Mouse (Mus musculus): ENCODE measurements at regions not wholly inside any gene's neighbourhood (a gene's known extent, or its start where the extent isn't known, plus 50 kb on each side); places are given as distances from the start of the nearest gene placed in this dataset.
"Not testable (repeated sequence)": the region's sequence is repeated elsewhere in the genome, so short reads cannot be mapped to it uniquely, and the experiment has no call there.

GRCm38 (mm10) chr2:166516261-166516660 is 197.4 kb downstream of the Prex1 start:
- H3K4me3 ChIP-seq, result no peak overlapping the region
- no peak overlapping the region for H3K4me2 ChIP-seq
- H3K27ac ChIP-seq, result no peak overlapping the region
- H3K4me1 ChIP-seq, result peaks cover 6% of the 10 kb centered on the region
- H3K9me3 ChIP-seq, result no peaks in the 10 kb centered on the region
- 50% methylated on average over 1 of the region's 1 CpGs for WGBS
- no peak overlapping the region for H3K9ac ChIP-seq
- no peaks in the 10 kb centered on the region for H3K36me3 ChIP-seq
- no peak for ATAC-seq (ENCODE audit: borderline replicate concordance, extremely low read depth, low FRiP score, low TSS enrichment)
- peaks cover 6% of the 10 kb centered on the region; the same call in 1 of the 2 replicates for H3K27me3 ChIP-seq

GRCm38 (mm10) chr2:166514664-166515063 is 199.0 kb downstream of the Prex1 start:
- Histone ChIP-seq H3K4me3 (no peak overlapping the region), H3K9me3 (no peaks in the 10 kb centered on the region), H3K36me3 (no peaks in the 10 kb centered on the region), H3K4me2 (no peak overlapping the region), H3K9ac (no peak overlapping the region), H3K27me3 (peaks cover 6% of the 10 kb centered on the region; the same call in 1 of the 2 replicates), H3K4me1 (peaks cover 6% of the 10 kb centered on the region), H3K27ac (no peak overlapping the region)
- WGBS, result 18% methylated on average over 8 of the region's 8 CpGs
- ATAC-seq (ENCODE audit: borderline replicate concordance, extremely low read depth, low FRiP score, low TSS enrichment), result no peak

DNA sequence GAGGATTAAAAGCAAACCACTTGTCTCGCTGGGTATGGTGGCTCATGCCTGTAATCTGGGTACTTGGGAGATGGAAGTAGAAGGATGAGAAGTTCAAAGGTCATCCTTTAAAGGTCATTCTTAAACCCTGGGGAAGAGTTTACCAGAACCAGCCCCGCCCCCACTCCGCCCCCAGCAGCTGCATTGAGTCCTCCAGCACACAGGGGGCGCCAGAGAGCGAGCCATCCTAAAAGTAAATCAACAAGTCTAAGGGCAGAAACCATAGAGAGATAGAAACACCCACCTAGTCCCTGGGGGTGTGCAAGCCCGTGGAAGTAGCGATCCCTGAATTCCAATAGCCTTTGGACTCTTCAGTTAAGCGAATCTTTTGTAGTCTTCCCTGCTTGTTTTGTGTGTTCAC is 201.1 kb downstream of the Prex1 start:
- H3K27me3 ChIP-seq, result no peaks in the 10 kb centered on the region; the same call in 1 of the 2 replicates

GRCm38 (mm10) chr2:166511477-166511876 is 202.2 kb downstream of the Prex1 start:
- H3K27me3 ChIP-seq; H3K27ac ChIP-seq; H3K4me3 ChIP-seq; H3K36me3 ChIP-seq; H3K4me2 ChIP-seq; ATAC-seq (ENCODE audit: borderline replicate concordance, extremely low read depth, low FRiP score, low TSS enrichment); H3K4me1 ChIP-seq; H3K9ac ChIP-seq; H3K9me3 ChIP-seq: not testable (repeated sequence)
- WGBS, result 85% methylated on average over 3 of the region's 3 CpGs

More for the DNA sequence above, 201.1 kb downstream of the Prex1 start:
- H3K4me2 ChIP-seq, result no peak overlapping the region
- no peaks in the 10 kb centered on the region for H3K9me3 ChIP-seq
- no peak overlapping the region for H3K9ac ChIP-seq
- no peaks in the 10 kb centered on the region for H3K36me3 ChIP-seq
- no peak overlapping the region for H3K4me3 ChIP-seq
- WGBS, result 79% methylated on average over 8 of the region's 8 CpGs
- H3K27ac ChIP-seq, result no peak overlapping the region
- ATAC-seq (ENCODE audit: borderline replicate concordance, extremely low read depth, low FRiP score, low TSS enrichment), result no peak
- H3K4me1 ChIP-seq, result peaks cover 5% of the 10 kb centered on the region

DNA sequence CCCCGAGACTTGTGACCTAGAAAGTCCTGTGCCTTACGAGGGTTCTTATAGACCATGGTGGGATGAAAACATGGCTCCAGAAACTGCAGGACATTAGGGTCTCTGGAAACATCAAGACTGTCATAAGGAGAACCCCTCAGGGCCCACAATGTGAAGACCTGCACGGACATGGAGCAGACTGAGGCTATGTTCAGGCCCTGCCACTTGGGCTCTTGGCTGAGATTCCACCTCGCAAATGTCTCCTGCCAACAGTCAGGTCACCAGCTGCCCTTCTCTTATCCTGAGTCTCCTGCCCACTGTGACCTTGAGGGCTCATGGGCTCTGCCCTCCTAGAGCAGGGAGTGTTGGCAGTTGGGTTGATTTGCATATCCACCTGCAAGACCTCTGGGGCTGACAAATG is 202.9 kb downstream of the Prex1 start:
- WGBS, result 70% methylated on average over 4 of the region's 4 CpGs
- Histone ChIP-seq H3K4me1 (no peaks in the 10 kb centered on the region), H3K4me2 (no peak overlapping the region), H3K27ac (no peak overlapping the region), H3K36me3 (no peaks in the 10 kb centered on the region), H3K9ac (no peak overlapping the region), H3K4me3 (no peak overlapping the region), H3K9me3 (no peaks in the 10 kb centered on the region), H3K27me3 (no peaks in the 10 kb centered on the region; the same call in 1 of the 2 replicates)
- ATAC-seq (ENCODE audit: borderline replicate concordance, extremely low read depth, low FRiP score, low TSS enrichment), result no peak

DNA sequence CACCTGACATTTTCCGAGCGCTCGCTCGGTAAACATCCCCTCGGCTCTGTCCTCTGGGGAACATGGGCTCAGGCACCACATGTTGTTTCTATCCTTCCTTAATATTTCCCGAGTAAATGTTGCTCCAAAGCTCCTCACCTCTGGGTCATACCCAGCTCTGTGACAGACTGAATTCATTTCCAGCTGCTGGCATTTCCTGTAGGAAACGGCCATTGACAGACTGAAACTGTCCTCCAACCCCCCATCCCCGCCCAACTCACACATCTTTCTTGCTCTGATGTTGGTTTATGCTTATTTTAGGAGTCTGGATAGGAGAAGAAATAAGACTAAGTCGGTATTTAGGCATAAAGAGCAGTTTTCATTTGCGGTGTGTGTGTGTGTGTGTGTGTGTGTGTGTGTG is 204.0 kb downstream of the Prex1 start:
- no peak for ATAC-seq (ENCODE audit: borderline replicate concordance, extremely low read depth, low FRiP score, low TSS enrichment)
- no peaks in the 10 kb centered on the region for H3K4me1 ChIP-seq
- no peaks in the 10 kb centered on the region for H3K9me3 ChIP-seq
- no peak overlapping the region for H3K9ac ChIP-seq
- H3K27ac ChIP-seq, result 0 out of 2 replicates have a peak overlapping the region, but pooled peaks have one; percentile 9
- no peak overlapping the region for H3K4me2 ChIP-seq
- 58% methylated on average over 10 of the region's 10 CpGs for WGBS
- H3K4me3 ChIP-seq, result no peak overlapping the region
- H3K36me3 ChIP-seq, result no peaks in the 10 kb centered on the region
- no peaks in the 10 kb centered on the region for H3K27me3 ChIP-seq

DNA sequence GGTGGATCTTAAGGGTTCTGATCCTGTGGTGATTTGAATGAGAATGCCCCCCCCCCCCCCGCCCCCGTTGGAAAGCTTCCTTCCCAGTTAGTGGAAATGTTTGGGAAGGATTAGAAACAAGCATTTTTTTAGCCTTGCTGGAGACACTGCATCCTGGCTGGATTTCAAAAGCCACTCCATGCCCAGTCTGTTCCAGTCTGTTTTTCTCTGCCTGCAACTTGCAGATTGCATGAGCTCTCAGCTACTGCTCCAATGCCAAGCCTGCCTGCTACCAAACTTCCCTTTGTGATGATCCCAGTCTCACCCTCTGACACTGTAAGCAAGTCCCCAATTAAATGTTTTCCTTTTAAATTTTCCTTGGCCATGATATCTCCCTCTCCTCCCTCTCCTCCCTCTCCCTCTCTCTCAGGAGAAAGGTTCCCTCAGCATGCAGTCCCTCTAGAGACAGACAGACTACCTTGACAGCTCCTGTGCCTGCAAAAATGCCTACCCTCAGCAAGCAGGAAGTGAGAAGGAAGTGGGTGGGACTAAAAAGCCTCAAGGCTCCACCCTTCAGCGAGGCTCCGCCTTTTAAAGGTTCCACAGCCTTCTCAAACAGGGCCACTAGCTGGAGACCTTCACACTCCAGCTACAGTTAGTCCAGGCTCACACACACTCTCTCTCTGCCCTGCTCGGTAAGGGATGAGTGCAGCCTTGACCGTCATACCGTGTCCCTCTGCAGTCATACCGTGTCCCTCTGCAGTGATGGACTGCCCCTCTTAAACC is 204.8 kb downstream of the Prex1 start:
- Histone ChIP-seq H3K27ac (0 out of 2 replicates have a peak overlapping the region, but pooled peaks have one; percentile 9), H3K27me3 (no peaks in the 10 kb centered on the region), H3K9me3 (no peaks in the 10 kb centered on the region), H3K4me2 (no peak overlapping the region), H3K4me1 (no peaks in the 10 kb centered on the region), H3K36me3 (no peaks in the 10 kb centered on the region), H3K9ac (no peak overlapping the region), H3K4me3 (no peak overlapping the region)
- 76% methylated on average over 8 of the region's 8 CpGs for WGBS
- no peak for ATAC-seq (ENCODE audit: borderline replicate concordance, extremely low read depth, low FRiP score, low TSS enrichment)

GRCm38 (mm10) chr2:166505309-166505708 is 208.3 kb downstream of the Prex1 start:
- Histone ChIP-seq H3K36me3 (no peaks in the 10 kb centered on the region), H3K4me2 (no peak overlapping the region), H3K4me1 (no peaks in the 10 kb centered on the region), H3K27ac (no peak overlapping the region), H3K4me3 (no peak overlapping the region), H3K9me3 (no peaks in the 10 kb centered on the region), H3K27me3 (no peaks in the 10 kb centered on the region), H3K9ac (no peak overlapping the region)
- 46% methylated on average over 9 of the region's 9 CpGs for WGBS
- no peak for ATAC-seq (ENCODE audit: borderline replicate concordance, extremely low read depth, low FRiP score, low TSS enrichment)

- Histone ChIP-seq H3K27me3 (no peaks in the 10 kb centered on the region), H3K4me1 (no peaks in the 10 kb centered on the region), H3K9me3 (no peaks in the 10 kb centered on the region), H3K4me2 (no peak overlapping the region), H3K4me3 (no peak overlapping the region), H3K9ac (no peak overlapping the region), H3K27ac (no peak overlapping the region), H3K36me3 (no peaks in the 10 kb centered on the region)
- 76% methylated on average over 6 of the region's 6 CpGs for WGBS
- ATAC-seq (ENCODE audit: borderline replicate concordance, extremely low read depth, low FRiP score, low TSS enrichment), result no peak
These were observed 210.0 kb downstream of the Prex1 start for GRCm38 (mm10) chr2:166503666-166504065.

DNA sequence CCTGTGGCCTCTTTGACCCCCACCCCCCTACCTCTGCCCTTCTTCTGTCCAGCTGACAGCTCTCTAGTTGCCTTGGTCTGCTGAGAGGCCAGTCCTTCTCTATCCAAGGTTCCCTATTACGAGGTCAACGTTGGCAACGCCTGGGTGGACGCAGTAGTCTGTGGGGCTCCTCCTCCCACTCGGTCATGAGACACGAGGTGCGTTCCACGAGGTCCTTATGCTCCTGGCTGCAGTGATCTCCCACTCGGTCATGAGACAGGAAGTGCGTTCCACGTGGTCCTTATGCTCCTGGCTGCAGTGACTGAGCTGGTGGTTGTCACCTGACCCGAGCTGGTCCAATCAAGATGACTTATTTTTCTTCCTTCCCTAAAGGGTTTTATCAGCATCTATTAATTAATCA is 220.7 kb downstream of the Prex1 start:
- Histone ChIP-seq H3K9me3 (no peaks in the 10 kb centered on the region), H3K4me3 (no peak overlapping the region), H3K9ac (no peak overlapping the region), H3K27me3 (no peaks in the 10 kb centered on the region), H3K4me2 (no peak overlapping the region), H3K36me3 (no peaks in the 10 kb centered on the region), H3K4me1 (0 out of 2 replicates have a peak, but pooled peaks cover 5% of the 10 kb centered on the region), H3K27ac (no peak overlapping the region)
- WGBS, result 71% methylated on average over 12 of the region's 12 CpGs
- no peak for ATAC-seq (ENCODE audit: borderline replicate concordance, extremely low read depth, low FRiP score, low TSS enrichment)

GRCm38 (mm10) chr2:166492421-166492820 is 221.2 kb downstream of the Prex1 start:
- 39% methylated on average over 12 of the region's 12 CpGs for WGBS
- Histone ChIP-seq H3K4me2 (no peak overlapping the region), H3K9ac (no peak overlapping the region), H3K4me1 (0 out of 2 replicates have a peak, but pooled peaks cover 5% of the 10 kb centered on the region), H3K9me3 (no peaks in the 10 kb centered on the region), H3K27me3 (no peaks in the 10 kb centered on the region), H3K36me3 (no peaks in the 10 kb centered on the region), H3K27ac (no peak overlapping the region), H3K4me3 (no peak overlapping the region)
- ATAC-seq (ENCODE audit: borderline replicate concordance, extremely low read depth, low FRiP score, low TSS enrichment), result no peak

DNA sequence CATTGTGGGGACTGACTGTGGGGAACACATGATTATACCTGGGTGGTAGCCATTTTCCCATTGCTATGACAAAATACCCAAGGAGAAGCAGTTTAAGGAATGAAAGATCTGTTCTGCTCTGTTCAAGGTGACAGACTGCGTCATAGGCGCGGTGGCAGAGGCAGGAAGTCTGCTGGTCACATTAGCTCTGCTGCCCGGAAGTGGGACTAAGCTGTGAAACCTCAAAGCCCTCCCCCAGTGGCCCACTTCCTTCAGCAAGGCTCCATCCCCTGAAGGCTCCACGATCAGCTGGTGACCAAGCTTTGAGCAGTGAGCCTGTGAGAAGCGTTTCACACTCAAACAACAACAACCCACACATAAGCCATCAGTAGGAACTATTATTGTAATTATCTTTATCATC is 221.8 kb downstream of the Prex1 start:
- H3K4me2 ChIP-seq, result no peak overlapping the region
- no peak for ATAC-seq (ENCODE audit: borderline replicate concordance, extremely low read depth, low FRiP score, low TSS enrichment)
- no peak overlapping the region for H3K27ac ChIP-seq
- 60% methylated on average over 6 of the region's 6 CpGs for WGBS
- no peaks in the 10 kb centered on the region for H3K9me3 ChIP-seq
- no peak overlapping the region for H3K4me3 ChIP-seq
- no peaks in the 10 kb centered on the region for H3K27me3 ChIP-seq
- no peaks in the 10 kb centered on the region for H3K36me3 ChIP-seq
- no peak overlapping the region for H3K9ac ChIP-seq
- H3K4me1 ChIP-seq, result 0 out of 2 replicates have a peak, but pooled peaks cover 5% of the 10 kb centered on the region

Measured in lung, embryonic 15.5 days (tissue).